Mouse (Mus musculus) liver, adult 2 months (tissue): ENCODE results near the gene Myh8.

Source experiments
- CTCF ChIP-seq: fragments of 200-500 bp; IDR thresholded peaks from 2 replicates; pipeline ENCODE4 v1.5.1; 2011; ENCODE audit warnings: low read depth, low read length, control low read depth
- POLR2A ChIP-seq: fragments of 200-500 bp; IDR thresholded peaks from 2 replicates; pipeline ENCODE4 v1.6.1; 2011; ENCODE audit warnings: low read length, control low read depth; ENCODE audit not compliant: insufficient read depth; ENCODE audit errors: extremely low read depth

- no peak for TF ChIP-seq POLR2A
- no peak for TF ChIP-seq CTCF
These were observed 40.1 kb upstream of the Myh8 start for GRCm38 (mm10) chr11:67236799-67237198.
